Mouse (Mus musculus) megakaryocyte, adult 5-6 weeks (primary cell): ENCODE results near the gene Rfx1. TPM values are rescaled to one million over a fixed set of nuclear protein-coding genes. Genes with fewer than 3 reads are reported as not detected.

Experiments
- ATAC-seq: 2 replicates; pipeline ENCODE4 v1.8.0; 2016; ENCODE audit warnings: mild to moderate bottlenecking, inconsistent platforms; ENCODE audit not compliant: poor library complexity, severe bottlenecking
- total RNA-seq, 2 experiments: library from RNA; stranded (forward) in 1 of 2; stranded (reverse) in 1 of 2; fragments of 153-499, 151-499 nt in 1 of 2; fragments of 221-1000, 200-1000 nt in 1 of 2; gene quantifications; 2 replicates each; pipeline versions ENCODE4 v1.2.3 to v1.2.4; 2015 to 2017

The Rfx1 gene
- total RNA-seq, 2 experiments from 2014 or later = 4.2 to 10.6 TPM

DNA sequence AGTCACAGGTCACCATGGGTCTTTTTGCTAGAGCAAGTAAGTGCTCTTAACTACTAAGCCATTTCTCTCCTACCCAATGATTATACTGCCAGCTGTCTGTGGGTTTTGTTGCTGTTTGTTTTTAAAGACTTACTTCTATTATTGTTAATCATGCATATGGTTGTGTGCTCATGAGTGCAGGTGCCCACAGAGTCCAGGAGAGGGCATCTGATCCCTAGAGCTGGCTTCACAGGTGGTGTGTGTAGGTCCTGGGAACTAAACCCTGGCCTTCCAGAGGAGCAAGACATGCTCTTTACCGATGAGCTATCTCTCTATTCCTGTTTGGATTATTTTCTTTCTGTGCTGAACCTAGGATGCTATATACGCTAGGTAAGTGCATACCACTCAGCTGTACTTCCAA, 7.4 kb upstream of the Rfx1 start:
- no peak for ATAC-seq

- ATAC-seq = no peak
These were observed 6.4 kb upstream of the Rfx1 start for GRCm38 (mm10) chr8:84060245-84060644.

DNA sequence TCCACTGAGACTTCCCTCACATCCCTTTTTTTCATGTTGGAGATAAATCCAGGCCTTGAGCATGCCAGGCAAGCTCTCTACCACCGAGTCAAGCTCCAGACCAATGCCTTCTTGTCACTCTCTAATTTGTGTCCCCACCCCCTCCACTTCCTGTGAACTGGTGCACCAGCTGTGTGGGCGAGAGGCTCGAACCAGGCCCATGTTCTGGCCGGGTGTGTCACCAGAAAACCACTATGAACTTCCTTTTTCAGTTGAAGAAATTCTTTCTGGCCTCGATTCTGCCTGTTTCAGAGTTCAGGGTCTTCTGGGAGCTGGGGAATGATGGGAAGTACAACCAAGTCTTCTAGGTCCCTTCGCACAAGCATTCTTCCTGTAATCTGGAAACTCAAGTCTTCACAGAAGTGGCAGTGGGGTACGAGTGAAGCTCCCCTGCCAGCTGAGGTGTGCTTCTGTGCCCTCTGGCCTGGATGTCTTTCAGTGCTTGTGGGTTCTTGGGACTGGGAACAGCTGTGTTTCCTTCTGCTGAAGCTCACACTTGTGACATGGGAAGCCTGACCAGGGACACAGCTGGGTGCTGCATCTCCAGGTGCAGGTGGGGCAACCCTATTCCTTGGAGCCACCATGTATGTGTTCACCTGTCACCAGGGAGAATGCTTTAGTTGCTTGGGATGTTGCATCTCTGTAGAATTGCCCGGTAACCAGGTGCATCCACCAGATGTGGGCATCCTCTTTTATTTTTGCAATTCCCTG, 2.6 kb upstream of the Rfx1 start:
- ATAC-seq = peak; percentile 10; the same call in 1 of the 2 replicates

DNA sequence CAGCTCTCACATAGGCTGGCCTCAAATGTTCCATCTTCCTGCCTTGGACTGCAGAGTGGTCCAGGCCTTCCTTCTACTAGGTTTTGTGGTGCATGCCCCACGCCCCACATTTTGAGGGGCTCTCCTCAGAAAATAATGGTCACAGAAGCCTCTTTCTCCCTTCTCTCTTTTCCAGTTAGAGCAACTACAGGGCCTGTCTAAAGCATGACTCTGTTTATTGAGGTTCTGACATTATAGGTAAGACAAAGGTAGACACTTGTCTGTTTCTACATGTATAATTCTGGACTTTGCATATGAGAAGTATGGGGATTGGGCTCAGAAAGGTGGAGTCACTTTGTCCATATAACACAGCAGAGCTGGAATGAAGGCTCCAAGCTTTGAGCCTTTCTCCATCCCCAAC, 1.6 kb upstream of the Rfx1 start, which contains the start of gene Gm10643:
Gene Gm10643 (minus strand): TSS at position 101 of the 400 bp plus-strand sequence.
- no peak for ATAC-seq

- no peak for ATAC-seq
These were observed 1.1 kb upstream of the Rfx1 start for GRCm38 (mm10) chr8:84065457-84066072.

DNA sequence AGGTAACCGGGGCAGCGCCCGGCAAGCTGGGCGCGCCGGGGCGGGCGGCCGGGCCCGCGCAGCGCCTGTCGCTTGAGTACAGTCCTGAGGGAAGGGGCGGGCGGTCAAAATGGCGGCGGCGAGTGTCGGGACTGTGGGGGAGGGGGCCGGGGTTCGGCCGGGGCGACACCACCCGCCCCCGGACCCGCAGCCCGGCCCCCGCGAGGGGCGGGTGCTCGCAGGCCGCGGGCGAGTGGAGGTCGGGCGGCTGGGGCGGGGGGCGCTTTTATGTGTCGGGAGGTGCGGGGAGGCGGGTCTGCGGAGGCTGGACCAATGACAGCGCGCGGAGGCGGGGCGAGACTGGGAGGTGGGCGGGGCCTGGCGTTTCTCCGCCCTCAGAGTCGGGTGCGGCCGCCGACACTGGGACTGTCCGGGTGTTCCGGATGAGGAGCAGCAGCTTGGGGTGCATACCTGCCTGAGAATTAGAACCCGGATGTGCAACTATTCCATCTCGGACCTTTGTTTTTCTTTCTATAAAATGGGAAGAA, 476 bp downstream of the Rfx1 start:
- ATAC-seq = peak; percentile 55

- no peak for ATAC-seq
These were observed 1.3 kb downstream of the Rfx1 start for GRCm38 (mm10) chr8:84067911-84068310.

- ATAC-seq = no peak
These were observed 1.8 kb downstream of the Rfx1 start for GRCm38 (mm10) chr8:84068316-84069035.

- no peak for ATAC-seq
These were observed 2.5 kb downstream of the Rfx1 start for GRCm38 (mm10) chr8:84069169-84069568.

GRCm38 (mm10) chr8:84069750-84070149, 3.1 kb downstream of the Rfx1 start:
- no peak for ATAC-seq

DNA sequence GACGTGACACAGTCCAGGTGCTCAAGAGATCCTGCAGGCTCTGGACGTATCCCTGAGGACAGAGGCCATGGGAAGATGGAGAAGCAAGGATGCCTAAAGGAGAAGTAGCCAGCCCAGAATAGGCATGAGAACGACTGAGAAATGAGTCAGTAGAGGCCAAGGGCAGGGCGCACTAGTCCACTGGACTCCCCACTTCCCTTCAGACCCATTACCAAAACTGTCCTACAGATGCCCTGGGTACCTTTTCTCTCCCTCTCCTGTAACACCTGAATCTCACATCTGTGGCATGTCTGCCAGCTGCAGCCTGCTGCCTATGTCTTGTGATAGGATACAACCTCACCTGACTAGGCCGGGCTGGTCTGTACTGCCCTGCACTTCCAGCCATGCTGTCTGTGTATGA, 3.6 kb downstream of the Rfx1 start:
- no peak for ATAC-seq

DNA sequence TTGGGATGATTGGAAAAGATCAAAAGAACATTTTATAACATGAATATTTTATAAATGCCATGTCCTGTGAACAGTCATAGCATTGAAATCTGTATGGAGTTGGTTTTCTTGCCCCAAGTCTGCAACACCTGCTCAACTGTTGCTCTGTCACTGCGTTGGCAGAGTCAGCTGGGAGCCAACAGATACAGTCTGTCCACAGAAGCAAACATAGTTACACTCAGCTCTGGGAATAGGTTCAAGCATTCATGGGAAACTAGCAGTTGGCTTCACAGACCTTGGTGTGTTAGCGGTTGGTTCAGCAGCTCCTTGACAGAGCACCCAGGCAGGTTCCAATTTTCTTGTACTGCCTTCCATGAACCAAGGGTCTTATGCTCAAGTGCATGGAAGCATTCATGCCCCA, 4.0 kb downstream of the Rfx1 start:
- ATAC-seq = no peak

GRCm38 (mm10) chr8:84071921-84072320, 5.3 kb downstream of the Rfx1 start:
- no peak for ATAC-seq

DNA sequence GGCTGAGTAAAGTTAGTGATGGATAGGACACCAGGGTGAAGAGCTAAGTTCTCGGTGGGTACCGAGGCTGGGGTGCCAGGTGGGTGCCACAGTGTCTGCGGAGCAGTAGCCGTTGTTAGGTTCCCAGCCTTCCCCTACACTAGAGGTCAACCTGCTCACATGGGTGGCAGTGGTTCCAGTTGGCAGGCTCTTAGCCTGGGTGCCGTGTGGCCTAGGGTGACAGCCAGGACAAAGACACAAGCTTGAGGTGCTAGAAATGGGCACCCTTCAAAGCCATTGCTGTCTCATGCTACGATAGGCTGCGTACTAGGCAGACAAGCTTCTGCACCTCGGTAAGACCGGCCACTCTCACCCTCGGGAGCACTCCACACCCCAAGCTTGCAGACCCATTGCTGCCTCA, 5.7 kb downstream of the Rfx1 start:
- no peak for ATAC-seq

GRCm38 (mm10) chr8:84073230-84073976, 6.8 kb downstream of the Rfx1 start:
- ATAC-seq = no peak

- ATAC-seq = no peak
These were observed 9.8 kb downstream of the Rfx1 start for GRCm38 (mm10) chr8:84076412-84076811.

GRCm38 (mm10) chr8:84076849-84077248, 10.2 kb downstream of the Rfx1 start:
- no peak for ATAC-seq

GRCm38 (mm10) chr8:84079206-84079605, 12.6 kb downstream of the Rfx1 start:
- no peak for ATAC-seq

GRCm38 (mm10) chr8:84083829-84084241, 17.2 kb downstream of the Rfx1 start:
- no peak for ATAC-seq

DNA sequence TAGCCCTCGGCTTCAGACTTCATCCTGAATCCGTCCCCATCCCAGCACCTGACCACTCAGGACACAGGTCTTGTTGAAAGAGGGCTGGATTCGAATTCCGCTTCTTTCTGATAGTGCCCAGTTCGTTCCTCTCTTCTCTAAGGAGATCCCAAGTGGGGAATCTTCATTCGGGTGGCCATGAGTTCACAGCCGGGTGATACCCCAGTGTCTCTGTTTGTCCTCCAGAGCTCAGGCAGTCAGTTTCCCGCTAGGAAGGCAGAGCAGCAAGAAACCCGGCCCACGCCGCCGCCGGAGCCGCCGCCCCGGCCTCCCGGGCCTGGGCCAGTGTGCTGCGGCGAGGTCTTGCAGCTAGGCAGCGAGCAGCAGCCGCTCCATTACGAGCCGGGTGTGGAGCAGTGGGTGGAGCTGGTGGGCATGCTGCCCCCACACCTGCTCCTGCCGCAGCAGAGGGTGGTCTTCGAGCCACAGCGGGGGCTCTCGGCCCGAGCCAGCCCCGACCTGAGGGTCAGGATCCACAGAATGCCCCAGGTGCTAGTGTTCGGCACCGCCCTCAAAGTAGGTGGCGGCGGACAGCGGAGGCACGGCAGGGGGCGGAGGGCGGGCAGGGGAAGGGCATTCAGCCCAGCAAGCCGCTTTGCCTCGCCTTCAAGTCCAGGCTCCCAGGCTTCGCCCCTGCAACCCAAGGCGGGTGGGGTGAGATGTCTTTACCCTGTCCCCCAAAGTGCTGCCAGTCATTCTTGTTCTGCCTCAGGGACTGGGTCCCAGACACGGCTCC, 17.9 kb downstream of the Rfx1 start:
- no peak for ATAC-seq
